Mouse (Mus musculus) Patski (cell line): ENCODE measurements around the gene Pkp3. TPM values are rescaled to one million over a fixed set of nuclear protein-coding genes. Genes with fewer than 3 reads are reported as not detected.

Experiments used
- ATAC-seq: fragments of 100-300 bp; one replicate; pipeline ENCODE4 v1.8.0; 2021
- CTCF ChIA-PET: fragments of 350-600 bp; sonication (Branson Sonifier 250); formaldehyde crosslinking; loops from one replicate; lab custom pipeline; 2022; ENCODE audit warnings: inconsistent platforms; lab: Charles Lee
- POLR2A ChIA-PET: fragments of 350-600 bp; sonication (Branson Sonifier 250); formaldehyde crosslinking; loops from one replicate; lab custom pipeline; 2022; ENCODE audit warnings: antibody characterized with exemption, inconsistent platforms; lab: Charles Lee
- DNase-seq: peaks from one replicate; pipeline ENCODE4 v3.0.0-alpha.2; 2011; ENCODE audit warnings: low read depth, low spot score
- H3K27me3 ChIP-seq: fragments of 371-371 bp; one replicate; pipeline ENCODE4 v1.5.1; 2021
- CTCF ChIP-seq: fragments of 100-300 bp; IDR thresholded peaks from one replicate; pipeline ENCODE4 v1.5.1; 2021
- in situ Hi-C: fragments of 300-500 bp; cut with MboI; formaldehyde crosslinking; loops from 3 replicates; pipeline ENCODE4 v1.11.1; 2018; ENCODE audit warnings: low pct_unique_long_range_greater_than_20kb, mixed read lengths
- polyA plus RNA-seq: library from polyadenylated mRNA; unstranded; gene quantifications from one replicate; pipeline ENCODE4 v1.2.3, GENCODE M21; 2021

The Pkp3 gene
- polyA plus RNA-seq, 1 experiment from 2014 or later = 2.2 TPM

DNA sequence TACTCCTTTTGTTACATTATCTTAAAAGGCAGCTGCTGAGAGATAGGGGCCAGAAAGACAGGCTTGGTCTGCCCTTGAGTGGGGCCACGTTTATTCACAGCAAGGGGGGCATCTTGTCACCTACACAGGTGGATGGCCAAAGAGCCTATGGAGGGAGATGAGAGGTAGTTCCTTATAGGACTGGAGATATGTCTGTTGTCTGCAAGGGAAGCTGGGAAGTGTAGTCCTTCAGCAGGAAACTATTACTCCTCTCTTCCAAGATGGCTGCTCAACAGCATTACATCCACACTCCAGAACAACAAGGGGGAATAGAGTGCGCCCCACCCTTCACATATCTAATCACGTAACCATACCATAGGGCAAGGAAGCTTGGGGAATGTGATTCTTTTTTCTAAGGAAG is 41.5 kb downstream of the Pkp3 start:
- DNase-seq = no peak
- no peak for TF ChIP-seq CTCF
- CTCF ChIA-PET = no interaction called here
- ATAC-seq = no peak
- H3K27me3 ChIP-seq = no peaks in the 10 kb centered on the region
- in situ Hi-C loops = no loop called here
- POLR2A ChIA-PET = interaction anchor here (1.0 kb wide), 1 partner anchor 111 kb away, joined by 3 read pairs; no protein-coding TSS in a partner anchor

DNA sequence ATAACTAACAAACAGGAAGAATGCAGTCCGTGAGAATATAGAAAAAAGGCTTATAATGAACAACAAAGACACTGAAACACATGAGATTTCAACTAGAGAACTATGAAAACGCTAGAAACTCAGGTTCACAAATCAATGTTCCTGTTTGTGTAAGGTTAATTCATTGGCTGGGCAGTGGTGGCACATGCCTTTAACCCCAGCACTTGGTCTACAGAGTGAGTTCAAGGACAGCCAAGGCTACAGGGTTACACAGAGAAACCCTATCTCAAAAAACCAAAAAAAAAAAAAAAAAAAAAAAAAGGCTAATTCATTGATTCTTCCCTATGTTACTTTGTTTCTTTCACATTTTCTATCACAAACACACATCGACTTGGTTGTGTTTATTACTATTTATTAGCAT is 42.6 kb downstream of the Pkp3 start:
- ChIA-PET CTCF (no interaction called here), POLR2A (no interaction called here)
- ATAC-seq = no peak
- no peak for TF ChIP-seq CTCF
- DNase-seq = no peak
- in situ Hi-C loops = no loop called here
- no peaks in the 10 kb centered on the region for H3K27me3 ChIP-seq

DNA sequence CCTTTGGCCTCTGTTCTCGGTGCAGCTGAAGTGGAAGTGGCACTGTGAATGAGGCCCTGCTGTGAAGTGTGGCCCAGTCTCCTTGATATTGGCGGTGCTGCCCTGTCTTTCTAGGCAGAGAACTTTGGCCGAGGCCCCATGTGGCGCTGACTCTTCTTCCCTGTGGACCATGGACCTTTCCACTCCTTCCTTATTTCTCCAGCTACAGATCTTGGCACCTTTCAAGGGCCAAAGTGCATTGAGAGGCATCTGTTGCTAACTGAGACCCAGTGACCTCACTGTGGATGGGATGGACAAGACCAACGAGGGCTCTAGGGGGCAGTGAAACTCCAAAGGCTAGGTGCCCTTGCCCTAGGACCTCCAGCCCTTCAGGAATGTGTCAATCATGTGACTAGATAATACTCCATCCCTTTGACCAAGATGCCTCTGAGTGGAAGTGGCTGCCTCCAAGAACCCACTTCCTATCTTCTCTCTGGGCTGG is 43.1 kb downstream of the Pkp3 start:
- CTCF ChIA-PET = no interaction called here
- DNase-seq (no peak), ATAC-seq (no peak)
- in situ Hi-C loops = no loop called here
- H3K27me3 ChIP-seq = no peaks in the 10 kb centered on the region
- no peak for TF ChIP-seq CTCF
- POLR2A ChIA-PET = no interaction called here

DNA sequence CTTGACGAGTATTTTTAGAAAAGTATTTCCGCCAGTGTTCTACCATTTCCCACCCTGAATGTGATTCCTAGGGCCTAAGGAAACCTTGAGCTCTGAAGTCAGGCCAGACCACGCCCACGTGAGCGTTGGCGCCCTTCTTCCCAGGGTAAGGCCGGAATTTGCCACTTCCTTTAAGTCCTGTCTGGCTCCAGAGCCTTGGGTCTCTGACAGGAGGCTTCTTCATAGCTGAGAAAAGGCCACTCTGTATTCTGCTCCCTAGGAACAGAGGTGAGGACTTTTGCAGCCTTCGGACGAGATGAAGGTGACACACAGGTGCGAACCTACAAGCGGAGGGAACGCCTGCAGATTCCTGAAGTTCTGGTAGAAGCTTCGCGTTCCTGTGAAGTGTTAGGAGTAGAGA is 44.2 kb downstream of the Pkp3 start, which contains the start of gene Ptdss2:
Ptdss2 (plus strand) TSS at position 138 of the 400 bp plus-strand sequence.
- POLR2A ChIA-PET = interaction anchor here (1.8 kb wide), 1 partner anchor 71 kb away, joined by 4 read pairs; the partner anchor contains the start of gene Hras
- CTCF ChIA-PET = interaction anchor here (1.9 kb wide), 1 partner anchor 55 kb away, joined by 5 read pairs; no protein-coding TSS in a partner anchor
- H3K27me3 ChIP-seq = no peaks in the 10 kb centered on the region
- no peak for ATAC-seq
- DNase-seq = no peak
- TF ChIP-seq CTCF = no peak
- in situ Hi-C loops = no loop called here

DNA sequence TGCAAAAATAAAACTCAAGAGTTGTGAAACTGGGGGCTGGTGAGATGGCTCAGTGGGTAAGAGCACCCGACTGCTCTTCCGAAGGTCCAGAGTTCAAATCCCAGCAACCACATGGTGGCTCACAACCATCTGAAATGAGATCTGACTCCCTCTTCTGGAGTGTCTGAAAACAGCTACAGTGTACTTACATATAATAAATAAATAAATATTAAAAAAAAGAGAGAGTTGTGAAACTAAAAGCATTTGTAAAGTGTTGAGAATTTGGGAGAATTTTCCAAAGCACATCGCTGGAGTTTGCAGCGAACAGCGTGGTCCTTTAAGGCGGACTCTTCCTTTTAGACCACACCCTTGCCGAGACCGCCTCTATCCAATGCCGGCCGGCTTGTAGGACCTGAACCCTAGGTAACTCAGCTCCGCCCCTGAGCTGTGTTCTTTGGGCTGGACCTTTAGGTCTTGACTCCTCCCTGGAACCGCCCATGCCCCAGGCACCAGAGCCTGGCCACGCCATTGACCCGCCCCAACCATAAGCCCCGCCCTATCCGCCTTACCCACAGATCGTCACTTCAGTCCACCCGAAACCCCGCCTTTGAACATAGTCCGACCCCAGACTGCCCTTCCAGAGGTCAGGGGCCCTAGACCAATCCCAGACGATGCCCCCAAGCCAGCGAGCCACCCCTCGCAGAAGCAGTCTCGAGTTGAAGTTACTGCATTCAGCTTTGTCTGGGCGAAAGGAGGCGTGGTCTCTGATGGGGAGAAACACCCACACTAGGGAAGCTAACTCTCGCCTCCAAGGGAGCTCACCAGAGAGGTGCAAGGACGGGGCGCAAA is 44.9 kb downstream of the Pkp3 start:
- ATAC-seq = peak; percentile 98
- peak; percentile 79 for DNase-seq
- in situ Hi-C loops = no loop called here
- CTCF ChIA-PET = interaction anchor here (0.9 to 1.9 kb wide), 4 partner anchors 28 to 54 kb away, joined by 3 to 5 read pairs (median 4); no protein-coding TSS in a partner anchor
- POLR2A ChIA-PET = interaction anchor here (1.2 to 1.8 kb wide), 2 partner anchors 21 to 70 kb away, joined by 4 to 5 read pairs; partner anchors contain the start of gene Hras
- TF ChIP-seq CTCF = no peak
- H3K27me3 ChIP-seq = no peaks in the 10 kb centered on the region

DNA sequence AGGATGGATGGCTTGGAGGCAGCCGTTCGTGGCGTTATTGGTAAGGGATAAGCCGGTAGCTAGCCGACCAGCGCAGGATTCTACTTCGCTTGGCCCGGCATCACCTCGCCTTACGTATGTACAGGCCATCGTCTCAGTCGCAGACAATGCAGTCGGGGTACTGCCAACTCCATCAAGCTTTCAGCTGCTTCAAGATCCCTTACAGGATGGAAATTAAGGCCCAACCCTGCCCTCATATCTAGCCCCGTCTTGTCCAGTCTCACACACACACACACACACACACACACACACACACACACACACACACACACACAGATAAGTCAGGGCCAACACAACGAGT is 45.5 kb downstream of the Pkp3 start:
- no peak for ATAC-seq
- no peaks in the 10 kb centered on the region for H3K27me3 ChIP-seq
- ChIA-PET CTCF (interaction anchor here (0.9 to 1.9 kb wide), 4 partner anchors 29 to 53 kb away, joined by 3 to 5 read pairs (median 4); no protein-coding TSS in a partner anchor), POLR2A (interaction anchor here (1.2 to 1.8 kb wide), 2 partner anchors 20 to 70 kb away, joined by 4 to 5 read pairs; partner anchors contain the start of gene Hras)
- TF ChIP-seq CTCF = no peak
- DNase-seq = no peak
- in situ Hi-C loops = no loop called here

DNA sequence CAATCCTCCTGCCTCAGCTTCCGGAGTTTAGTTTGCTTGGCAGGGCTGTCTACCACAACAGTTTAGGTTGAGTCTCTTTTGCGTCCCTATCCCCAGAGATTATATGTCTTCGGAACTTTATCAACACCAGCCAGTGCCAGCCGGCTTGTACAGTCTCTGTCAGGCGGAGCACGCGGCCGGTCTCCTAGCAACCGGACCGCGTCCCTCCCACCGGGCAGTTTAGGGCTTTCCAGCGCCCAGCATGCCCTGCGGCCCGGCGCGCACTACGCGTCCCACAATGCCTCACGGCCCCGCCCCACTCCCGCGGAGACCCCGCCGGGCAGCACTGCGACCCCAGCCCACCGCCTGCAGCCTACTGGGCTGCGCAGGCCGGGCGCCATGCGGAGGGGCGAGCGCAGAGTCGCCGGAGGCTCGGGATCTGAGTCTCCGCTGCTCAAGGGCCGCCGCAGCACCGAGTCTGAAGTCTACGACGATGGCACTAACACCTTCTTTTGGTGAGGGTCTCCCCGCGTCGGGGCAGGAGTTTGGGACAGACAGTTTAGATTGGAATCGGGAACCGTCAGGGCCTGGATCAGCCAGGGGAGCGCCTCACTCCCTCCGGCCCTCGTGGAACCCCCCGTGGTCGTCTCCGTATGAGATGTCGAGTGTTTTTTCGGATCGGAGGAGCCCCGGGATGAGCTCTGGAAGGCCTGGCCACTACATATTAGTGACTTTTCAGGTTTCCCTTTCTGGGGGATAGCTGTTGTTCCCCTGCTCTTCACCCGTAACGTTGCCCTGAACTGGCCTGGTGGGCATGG is 53.2 kb downstream of the Pkp3 start:
- ATAC-seq (peak; percentile 98), DNase-seq (no peak)
- CTCF ChIA-PET = interaction anchor here (1.7 kb wide), 1 partner anchor 14 kb away, joined by 6 read pairs; no protein-coding TSS in a partner anchor
- H3K27me3 ChIP-seq = no peaks in the 10 kb centered on the region
- POLR2A ChIA-PET = interaction anchor here (1.1 kb wide), 1 partner anchor 31 kb away, joined by 3 read pairs; no protein-coding TSS in a partner anchor
- in situ Hi-C loops = no loop called here
- TF ChIP-seq CTCF = no peak

DNA sequence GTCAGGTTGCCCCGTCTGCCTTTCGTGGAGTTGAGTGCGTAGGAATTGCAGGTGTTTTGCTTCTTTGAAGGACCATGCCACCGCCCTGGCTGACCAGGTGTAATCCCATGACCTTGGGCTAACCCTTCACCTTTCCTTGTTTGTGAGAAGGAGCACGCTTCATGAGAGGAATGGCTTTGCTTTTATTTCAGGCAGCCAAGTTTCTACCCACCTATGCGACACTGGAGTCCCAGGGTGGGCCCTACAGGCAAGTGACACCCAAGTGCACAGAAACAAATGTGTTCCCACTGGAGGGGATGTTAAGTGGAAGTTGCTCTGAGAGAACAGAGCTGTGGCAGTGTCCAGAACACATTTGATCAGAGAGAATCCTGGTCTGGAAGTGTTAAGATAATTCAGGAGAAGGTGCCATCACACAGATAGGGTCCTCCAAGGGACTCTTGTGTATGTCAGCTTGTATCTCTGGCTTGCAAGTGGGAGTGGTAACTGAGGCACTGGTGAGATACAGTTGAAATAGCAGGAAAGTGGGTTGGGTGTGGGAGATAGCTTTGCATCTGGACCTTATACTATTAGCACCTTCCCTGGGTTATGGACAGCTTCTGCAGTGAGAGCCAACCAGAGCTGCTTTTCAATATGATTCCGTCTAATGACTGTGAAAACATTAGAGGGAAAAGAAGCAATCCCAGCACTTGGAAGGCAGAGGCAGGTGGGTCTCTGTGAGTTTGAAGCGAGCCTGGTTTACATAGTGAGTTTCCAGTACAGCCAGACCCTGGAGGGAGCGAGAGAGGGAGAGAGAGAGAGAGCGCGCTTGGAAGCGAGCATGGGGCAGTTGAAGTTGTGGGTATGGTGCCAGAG is 54.1 kb downstream of the Pkp3 start:
- CTCF ChIA-PET = interaction anchor here (1.7 kb wide), 1 partner anchor 13 kb away, joined by 6 read pairs; no protein-coding TSS in a partner anchor
- POLR2A ChIA-PET = interaction anchor here (1.1 kb wide), 1 partner anchor 30 kb away, joined by 3 read pairs; no protein-coding TSS in a partner anchor
- ATAC-seq = no peak
- no peak for TF ChIP-seq CTCF
- DNase-seq = no peak
- H3K27me3 ChIP-seq = no peaks in the 10 kb centered on the region
- in situ Hi-C loops = no loop called here

Other genes starting within 250 kb of the Pkp3 start
- 0.18 TPM for gene Urah, start 243.2 kb upstream of the Pkp3 start, polyA plus RNA-seq
- 0.23 TPM for gene Scgb1c1, start 232.7 kb upstream of the Pkp3 start, polyA plus RNA-seq
- 0.31 TPM for gene Odf3, start 230.4 kb upstream of the Pkp3 start, polyA plus RNA-seq
- not detected for gene Gm45785, start 221.9 kb upstream of the Pkp3 start, polyA plus RNA-seq
- gene Ric8a, start 221.3 kb upstream of the Pkp3 start, polyA plus RNA-seq = 67.0 TPM
- 28.0 TPM for gene Bet1l, start 220.6 kb upstream of the Pkp3 start, polyA plus RNA-seq
- 148 TPM for gene Psmd13, start 196.2 kb upstream of the Pkp3 start, polyA plus RNA-seq
- gene Sirt3, start 195.9 kb upstream of the Pkp3 start, polyA plus RNA-seq = 48.3 TPM
- not detected for gene Cox8b, start 177.8 kb upstream of the Pkp3 start, polyA plus RNA-seq
- gene Nlrp6, start 157.3 kb upstream of the Pkp3 start, polyA plus RNA-seq = not detected
- 18.3 TPM for gene Pgghg, start 136.8 kb upstream of the Pkp3 start, polyA plus RNA-seq
- gene Ifitm5, start 127.9 kb upstream of the Pkp3 start, polyA plus RNA-seq = 0.30 TPM
- gene Gm45717, start 122.3 kb upstream of the Pkp3 start, polyA plus RNA-seq = 0.50 TPM
- gene Ifitm2, start 122.2 kb upstream of the Pkp3 start, polyA plus RNA-seq = 257 TPM
- gene Ifitm1, start 111.0 kb upstream of the Pkp3 start, polyA plus RNA-seq = 0.22 TPM
- 8.6 TPM for gene Ifitm3, start 67.4 kb upstream of the Pkp3 start, polyA plus RNA-seq
- gene Ifitm6, start 60.3 kb upstream of the Pkp3 start, polyA plus RNA-seq = 0.21 TPM
- not detected for gene Gm17387, start 49.1 kb upstream of the Pkp3 start, polyA plus RNA-seq
- gene B4galnt4, start 17.1 kb upstream of the Pkp3 start, polyA plus RNA-seq = 2.2 TPM
- 7.6 TPM for gene Sigirr, start 22.4 kb downstream of the Pkp3 start, polyA plus RNA-seq
- gene Ano9, start 39.6 kb downstream of the Pkp3 start, polyA plus RNA-seq = 0.09 TPM
- 96.0 TPM for gene Ptdss2, start 44.2 kb downstream of the Pkp3 start, polyA plus RNA-seq
- 292 TPM for gene Rnh1, start 94.6 kb downstream of the Pkp3 start, polyA plus RNA-seq
- 80.1 TPM for gene Hras, start 115.8 kb downstream of the Pkp3 start, polyA plus RNA-seq
- 13.7 TPM for gene Lrrc56, start 115.9 kb downstream of the Pkp3 start, polyA plus RNA-seq
- gene Lmntd2, start 135.9 kb downstream of the Pkp3 start, polyA plus RNA-seq = 4.5 TPM
- 48.3 TPM for gene Rassf7, start 137.6 kb downstream of the Pkp3 start, polyA plus RNA-seq
- gene Phrf1, start 150.6 kb downstream of the Pkp3 start, polyA plus RNA-seq = 68.6 TPM
- gene Irf7, start 188.3 kb downstream of the Pkp3 start, polyA plus RNA-seq = 10.5 TPM
- not detected for gene Cdhr5, start 198.6 kb downstream of the Pkp3 start, polyA plus RNA-seq
- not detected for gene Sct, start 200.9 kb downstream of the Pkp3 start, polyA plus RNA-seq
- gene Drd4, start 213.8 kb downstream of the Pkp3 start, polyA plus RNA-seq = not detected
- 62.1 TPM for gene Deaf1, start 249.5 kb downstream of the Pkp3 start, polyA plus RNA-seq
- gene Tmem80, start 249.5 kb downstream of the Pkp3 start, polyA plus RNA-seq = 34.0 TPM